Mouse (Mus musculus): ENCODE measurements around the gene Olfr74. TPM values are rescaled to one million over a fixed set of nuclear protein-coding genes. Genes with fewer than 3 reads are reported as not detected.
"Not testable (repeated sequence)": the region's sequence is repeated elsewhere in the genome, so short reads cannot be mapped to it uniquely, and the experiment has no call there.

Gene Olfr74
- total RNA-seq (2021): not detected in 2 replicates
- long read RNA-seq: 0 reads

DNA sequence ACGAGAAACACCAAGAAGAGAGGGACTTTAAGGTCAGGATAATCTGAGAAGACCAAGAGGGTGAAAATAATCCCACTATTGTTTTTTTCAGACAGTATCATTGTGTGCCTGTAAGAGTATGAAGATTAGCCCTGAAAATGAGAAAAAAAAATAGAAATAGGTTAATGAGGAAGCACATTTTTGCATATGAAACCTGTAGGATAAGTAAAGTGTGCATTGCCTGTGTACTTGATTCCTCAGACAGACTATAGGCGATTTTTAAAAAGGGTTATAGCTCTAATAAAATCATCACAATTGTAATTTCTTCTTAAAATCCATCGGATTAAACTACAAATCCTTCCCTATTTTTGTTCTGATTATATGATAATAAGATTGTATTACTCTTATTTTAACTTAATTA lies at the start of gene Olfr74:
TSS of gene Olfr74 (minus strand) at position 101 of the 400 bp plus-strand sequence.
- no peak for DNase-seq

DNA sequence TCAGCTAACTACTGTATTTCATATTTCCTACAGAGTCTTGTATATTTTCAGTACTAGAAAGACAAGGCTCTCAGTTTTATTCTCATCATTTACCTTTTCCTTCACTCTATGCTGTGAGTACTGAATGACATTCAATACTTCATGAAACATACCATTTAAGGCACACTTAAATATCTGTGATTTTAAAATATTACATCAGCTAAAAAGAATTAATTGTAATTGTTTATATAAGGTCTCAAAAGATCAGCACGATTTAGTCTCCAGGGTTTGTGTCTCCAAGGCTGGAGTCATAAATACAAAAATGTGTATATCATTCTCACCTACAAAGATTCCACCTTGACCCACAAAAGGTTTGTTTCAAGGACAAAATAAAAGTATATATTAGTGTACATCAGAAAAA lies 48.0 kb upstream of the Olfr74 start, which contains the start of gene Olfr1161:
TSS of gene Olfr1161 (plus strand) at position 301 of the 400 bp plus-strand sequence.
- DNase-seq: not testable (repeated sequence)

DNA sequence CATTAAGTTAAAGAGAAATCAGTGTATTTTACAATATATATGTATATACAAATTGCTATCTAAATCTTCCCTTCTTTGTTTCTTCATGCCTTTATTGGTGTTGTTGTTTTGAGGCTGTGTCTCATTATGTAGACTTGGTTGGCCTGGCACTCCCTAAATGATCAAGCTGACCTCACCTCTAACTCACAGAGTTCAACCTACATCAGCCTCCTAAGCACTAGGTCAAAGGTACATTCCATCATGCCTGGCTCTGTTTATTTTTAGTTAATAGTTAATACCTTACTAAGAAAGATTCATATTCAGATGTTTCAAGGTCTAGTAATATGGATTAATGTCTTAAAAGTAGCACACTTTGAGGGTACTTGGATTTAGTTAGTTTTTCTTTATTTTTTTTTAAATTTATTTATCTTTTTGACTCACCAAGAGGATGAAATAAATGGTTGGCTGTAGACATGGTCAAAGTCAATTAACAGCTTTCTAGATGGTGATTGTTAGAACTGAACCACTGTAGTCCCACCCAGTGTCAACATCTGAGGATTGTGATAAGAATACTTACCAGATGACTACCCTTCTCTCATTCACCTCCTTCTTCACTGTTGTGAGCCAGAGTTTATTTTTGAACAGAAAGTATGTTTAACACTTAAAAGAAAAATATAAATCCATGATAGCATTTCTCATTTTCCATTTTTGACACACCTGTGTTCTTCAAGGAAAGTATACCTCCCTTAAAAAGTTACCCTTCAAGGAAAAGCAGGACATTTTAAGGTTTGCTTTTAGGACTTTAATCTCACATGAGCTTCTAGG lies 33.3 kb upstream of the Olfr74 start, which contains the start of gene Olfr1160:
TSS of gene Olfr1160 (minus strand) at position 754 of the 804 bp plus-strand sequence.
- no peak for DNase-seq

GRCm38 (mm10) chr2:87989813-87990212 lies 15.3 kb upstream of the Olfr74 start, which contains the start of gene Olfr1158:
Gene Olfr1158, plus strand, starts transcription at chr2:87990113.
- DNase-seq: no peak

DNA sequence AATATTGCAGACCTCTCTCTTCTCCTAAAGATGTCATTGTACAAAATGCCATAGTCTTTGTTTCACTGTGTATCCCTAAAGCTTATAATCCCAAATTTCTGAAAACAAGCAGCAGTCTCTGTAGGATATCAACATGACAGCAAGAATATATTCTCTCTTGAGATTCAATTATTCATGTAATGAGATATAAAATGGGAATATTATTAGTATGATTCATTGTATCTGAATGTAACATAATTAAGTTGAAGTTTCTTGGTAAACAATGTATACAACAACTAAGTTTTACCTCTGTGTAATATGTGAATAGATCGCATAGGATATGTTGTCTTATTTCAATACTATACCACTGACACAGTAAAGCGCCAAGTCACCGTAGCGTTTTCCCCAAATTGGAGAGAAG lies 6.3 kb downstream of the Olfr74 start, which contains the start of gene Olfr1157:
TSS of gene Olfr1157 (minus strand) at position 101 of the 400 bp plus-strand sequence.
- DNase-seq: no peak

DNA sequence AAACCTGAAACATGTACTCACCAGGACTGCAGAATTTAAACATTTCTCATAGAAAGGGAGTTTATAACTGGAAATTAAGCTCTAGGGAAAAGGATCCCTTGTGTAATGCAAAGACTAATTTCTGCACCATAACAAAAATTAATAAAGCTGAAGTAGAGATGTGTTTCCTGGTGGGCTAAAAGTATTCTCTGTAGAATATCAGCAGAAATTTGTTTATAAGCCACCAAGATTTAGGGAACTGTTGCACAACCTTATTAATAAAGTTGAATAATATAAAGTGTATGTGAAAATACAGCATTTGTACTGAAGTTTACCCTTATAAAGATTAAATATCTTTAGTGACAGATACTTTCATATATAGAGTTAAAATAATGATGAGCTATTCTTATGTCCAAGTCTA lies 21.5 kb downstream of the Olfr74 start, which contains the start of gene Olfr1156:
TSS of gene Olfr1156 (minus strand) at position 101 of the 400 bp plus-strand sequence.
- no peak for DNase-seq

DNA sequence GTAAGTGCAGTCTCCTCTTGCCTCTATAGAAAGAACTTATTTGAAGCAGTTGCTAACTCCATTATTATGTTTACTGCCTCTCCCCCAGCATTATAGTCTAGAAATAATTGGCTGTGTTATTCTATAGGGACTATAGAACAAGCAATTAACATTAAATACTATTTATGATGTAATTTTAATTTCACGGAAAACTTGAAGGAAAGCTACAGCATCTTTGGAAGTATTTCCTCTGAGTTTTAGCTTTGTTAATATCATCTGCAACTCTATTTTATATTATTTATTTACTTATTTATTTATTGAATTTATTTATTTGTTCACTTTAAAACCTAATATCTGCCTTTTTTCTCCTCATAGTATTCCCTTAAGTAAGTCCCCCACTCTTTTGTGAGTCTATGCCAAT lies 29.4 kb downstream of the Olfr74 start, which contains the start of gene Olfr1155:
TSS of gene Olfr1155 (minus strand) at position 101 of the 400 bp plus-strand sequence.
- no peak for DNase-seq

Other genes with a start within 250 kb of the Olfr74 start
- gene Olfr1138, start 234.7 kb downstream of the Olfr74 start, total RNA-seq (2021): not detected in 2 replicates
- gene Olfr1140, start 230.9 kb downstream of the Olfr74 start, total RNA-seq (2021): not detected in 2 replicates
- not detected in 2 replicates for gene Olfr1141, start 220.7 kb downstream of the Olfr74 start, total RNA-seq (2021)
- gene Olfr152, start 195.2 kb downstream of the Olfr74 start, total RNA-seq (2021): not detected in 2 replicates
- gene Olfr1143, start 174.1 kb downstream of the Olfr74 start, total RNA-seq (2021): not detected in 2 replicates
- gene Olfr1145, start 164.8 kb downstream of the Olfr74 start, total RNA-seq (2021): not detected in 2 replicates
- not detected in 2 replicates for gene Olfr1148, start 144.1 kb downstream of the Olfr74 start, total RNA-seq (2021)
- not detected in 2 replicates for gene Olfr1150-ps1, start 130.7 kb downstream of the Olfr74 start, total RNA-seq (2021)
- gene Olfr1151, start 118.8 kb downstream of the Olfr74 start, total RNA-seq (2021): not detected in 2 replicates
- gene Olfr1152, start 108.2 kb downstream of the Olfr74 start, total RNA-seq (2021): not detected in 2 replicates
- not detected in 2 replicates for gene Olfr1153, start 79.7 kb downstream of the Olfr74 start, total RNA-seq (2021)
- gene Olfr1154, start 69.5 kb downstream of the Olfr74 start, total RNA-seq (2021): not detected in 2 replicates
- not detected in 2 replicates for gene Olfr1155, start 29.5 kb downstream of the Olfr74 start, total RNA-seq (2021)
- gene Olfr1156, start 21.6 kb downstream of the Olfr74 start, total RNA-seq (2021): not detected in 2 replicates
- not detected in 2 replicates for gene Olfr1157, start 6.4 kb downstream of the Olfr74 start, total RNA-seq (2021)
- gene Olfr1158, start 15.4 kb upstream of the Olfr74 start, total RNA-seq (2021): not detected in 2 replicates
- gene Olfr1160, start 33.6 kb upstream of the Olfr74 start, total RNA-seq (2021): not detected in 2 replicates
- gene Olfr1161, start 48.1 kb upstream of the Olfr74 start, total RNA-seq (2021): not detected in 2 replicates
- not detected in 2 replicates for gene Olfr73, start 63.0 kb upstream of the Olfr74 start, total RNA-seq (2021)
- not detected in 2 replicates for gene Olfr1162, start 76.5 kb upstream of the Olfr74 start, total RNA-seq (2021)
- gene Olfr1163, start 97.2 kb upstream of the Olfr74 start, total RNA-seq (2021): not detected in 2 replicates
- gene Olfr1164, start 119.3 kb upstream of the Olfr74 start, total RNA-seq (2021): not detected in 2 replicates
- not detected in 2 replicates for gene Olfr1166, start 153.6 kb upstream of the Olfr74 start, total RNA-seq (2021)
- gene Olfr1167, start 180.5 kb upstream of the Olfr74 start, total RNA-seq (2021): not detected in 2 replicates
- gene Olfr1168, start 207.2 kb upstream of the Olfr74 start, total RNA-seq (2021): not detected in 2 replicates